Mouse (Mus musculus) midbrain, embryonic 16.5 days (tissue): ENCODE results near the gene Lipn. TPM values are rescaled to one million over a fixed set of nuclear protein-coding genes. Genes with fewer than 3 reads are reported as not detected.

Source experiments
- ATAC-seq: fragments of 200-750 bp; cut with Nextera tagmentation; 2 replicates; pipeline ENCODE4 v1.8.0; 2017; ENCODE audit warnings: moderate TSS enrichment
- H3K27ac ChIP-seq: fragments of 300-500 bp; sonication (generic); 2 replicates; pipeline ENCODE4 v1.5.1; 2014; ENCODE audit warnings: mild to moderate bottlenecking, low read length, mixed read lengths
- H3K27me3 ChIP-seq: fragments of 300-500 bp; sonication (generic); 2 replicates; pipeline ENCODE4 v1.6.1; 2014; ENCODE audit warnings: low read depth, low read length, mixed read lengths; ENCODE audit not compliant: control insufficient read depth, insufficient read depth
- H3K36me3 ChIP-seq: fragments of 300-500 bp; sonication (generic); 2 replicates; pipeline ENCODE4 v1.6.1; 2014; ENCODE audit warnings: mild to moderate bottlenecking, low read length, moderate library complexity, mixed read lengths; ENCODE audit not compliant: control insufficient read depth, insufficient read depth
- H3K4me1 ChIP-seq: fragments of 300-500 bp; sonication (generic); 2 replicates; pipeline ENCODE4 v1.6.1; 2014; ENCODE audit warnings: mild to moderate bottlenecking, low read length, mixed read lengths; ENCODE audit not compliant: control insufficient read depth, insufficient read depth
- H3K4me2 ChIP-seq: fragments of 300-500 bp; sonication (generic); 2 replicates; pipeline ENCODE4 v1.6.1; 2014; ENCODE audit warnings: mild to moderate bottlenecking, low read length, mixed read lengths
- H3K4me3 ChIP-seq: fragments of 300-500 bp; sonication (generic); 2 replicates; pipeline ENCODE4 v1.5.1; 2014; ENCODE audit warnings: low read depth, mild to moderate bottlenecking, low read length, moderate library complexity, mixed read lengths
- H3K9ac ChIP-seq: fragments of 300-500 bp; sonication (generic); 2 replicates; pipeline ENCODE4 v1.6.1; 2014; ENCODE audit warnings: low read depth, low read length, mixed read lengths
- H3K9me3 ChIP-seq: fragments of 300-500 bp; sonication (generic); replicated peaks from 2 replicates; pipeline ENCODE4 v1.6.1; 2014; ENCODE audit warnings: mild to moderate bottlenecking, low read length, mixed read lengths; ENCODE audit not compliant: control insufficient read depth, poor library complexity, severe bottlenecking
- WGBS: fragments of 180-500 bp; shearing (Covaris S2); extraction: QIAGEN DNeasy Blood & Tissue Kit; methylation state at CpG from one replicate; pipeline ENCODE4 v1.1.7; 2014; 5-methylcytosine and 5-hydroxymethylcytosine counted together
- microRNA-seq: library from miRNA; unstranded; fragments of <30 nt; microRNA quantifications from one replicate; pipeline ENCODE4, GENCODE M21; 2017
- polyA plus RNA-seq: library from polyadenylated mRNA; unstranded; fragments of >200 nt; fragmentation: Nextera tagmentation; extraction: Ambion mirVana; gene quantifications from 2 replicates; pipeline ENCODE4 v1.2.1, GENCODE M21; 2015

Gene Lipn
- polyA plus RNA-seq, 1 experiment from 2014 or later, result not detected

DNA sequence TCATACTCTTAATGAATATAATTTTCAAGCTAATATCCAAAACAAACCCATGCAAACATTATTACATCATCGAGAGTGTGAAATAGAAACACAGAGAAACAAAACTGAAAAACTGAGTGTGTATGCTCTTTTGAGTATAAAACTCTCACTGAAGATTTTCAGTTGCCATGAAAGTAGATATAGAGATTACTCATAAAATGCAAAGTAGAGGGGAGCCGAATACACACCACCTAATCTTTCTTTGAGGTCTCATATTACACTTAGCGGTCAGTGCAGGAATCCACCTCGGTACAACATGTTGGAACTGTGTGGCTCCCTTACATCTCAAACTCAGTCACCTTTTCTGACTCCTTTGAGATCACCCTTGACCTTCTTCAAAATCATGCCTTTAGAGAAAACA lies 52.5 kb downstream of the Lipn start:
- Histone ChIP-seq H3K4me3 (no peak overlapping the region), H3K36me3 (no peaks in the 10 kb centered on the region), H3K9me3 (no peaks in the 10 kb centered on the region), H3K4me1 (no peaks in the 10 kb centered on the region), H3K9ac (no peak overlapping the region), H3K4me2 (no peak overlapping the region), H3K27me3 (no peaks in the 10 kb centered on the region), H3K27ac (no peak overlapping the region)
- no peak for ATAC-seq
- WGBS, result 80% methylated on average over 4 of the region's 4 CpGs

DNA sequence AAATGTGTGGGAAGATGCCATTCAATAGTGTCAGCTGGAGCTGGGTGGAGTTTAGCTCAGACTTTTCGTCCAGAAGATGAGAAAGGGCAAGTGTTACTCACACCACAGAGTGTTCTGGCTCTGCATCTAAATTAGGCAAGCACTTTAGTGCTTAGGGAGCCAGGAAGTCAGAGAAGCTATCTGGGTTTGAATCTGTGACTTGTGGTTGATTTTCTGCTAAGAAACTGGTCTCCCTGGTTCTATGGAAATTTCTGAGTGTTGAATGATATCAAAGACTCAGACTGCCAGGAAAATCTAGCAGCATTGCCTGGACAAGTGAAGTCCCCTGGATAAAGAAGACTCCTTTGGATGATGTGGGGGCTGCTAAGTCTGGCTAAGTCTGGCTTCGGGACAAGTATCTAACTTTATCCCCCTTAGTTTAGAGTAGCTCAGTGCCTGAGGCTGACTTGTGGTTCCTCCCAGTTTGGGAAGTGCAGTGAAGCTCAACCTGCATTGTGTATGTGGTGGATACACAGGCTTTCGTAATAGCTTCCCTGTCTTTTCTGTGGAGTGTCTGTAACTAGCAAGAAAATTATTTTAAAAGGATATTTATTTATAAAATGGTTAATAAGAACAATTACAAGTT lies 53.1 kb downstream of the Lipn start:
- ATAC-seq, result no peak
- no peak overlapping the region for H3K4me2 ChIP-seq
- H3K9ac ChIP-seq, result no peak overlapping the region
- no peaks in the 10 kb centered on the region for H3K9me3 ChIP-seq
- no peak overlapping the region for H3K27ac ChIP-seq
- H3K4me3 ChIP-seq, result no peak overlapping the region
- 68% methylated on average over 3 of the region's 3 CpGs for WGBS
- no peaks in the 10 kb centered on the region for H3K4me1 ChIP-seq
- no peaks in the 10 kb centered on the region for H3K27me3 ChIP-seq
- H3K36me3 ChIP-seq, result no peaks in the 10 kb centered on the region

Small RNAs within 50 kb of the gene (microRNA-seq; reads per million reads assigned to microRNA genes)
- not detected for gene Gm23334

Other genes starting within 250 kb of the Lipn start
- not detected in 2 replicates for gene Lipf, start 106.2 kb upstream of the Lipn start, polyA plus RNA-seq
- not detected in 2 replicates for gene Lipk, start 59.1 kb upstream of the Lipn start, polyA plus RNA-seq
- gene Lipm, start 33.6 kb downstream of the Lipn start, polyA plus RNA-seq, result not detected in 2 replicates
- gene Ankrd22, start 98.7 kb downstream of the Lipn start, polyA plus RNA-seq, result not detected in 2 replicates
- gene Stambpl1, start 124.9 kb downstream of the Lipn start, polyA plus RNA-seq, result 21.0 and 22.8 TPM in 2 replicates
- 11.9 and 12.5 TPM in 2 replicates for gene Acta2, start 188.2 kb downstream of the Lipn start, polyA plus RNA-seq
- 0.60 and 1.5 TPM in 2 replicates for gene Fas, start 223.3 kb downstream of the Lipn start, polyA plus RNA-seq